Mouse (Mus musculus) stomach, postnatal 0 days (tissue): ENCODE data around the gene Rps28. TPM values are rescaled to one million over a fixed set of nuclear protein-coding genes. Genes with fewer than 3 reads are reported as not detected.

Experiments used
- ATAC-seq: fragments of 200-750 bp; cut with Nextera tagmentation; 2 replicates; pipeline ENCODE4 v1.8.0; 2017; ENCODE audit not compliant: low FRiP score, low TSS enrichment
- DNase-seq: peaks from one replicate; pipeline ENCODE4 v3.0.0-alpha.2; 2016; ENCODE audit warnings: low spot score
- H3K27ac ChIP-seq: fragments of 300-500 bp; sonication (generic); replicated peaks from 2 replicates; pipeline ENCODE4 v1.5.1; 2014; ENCODE audit warnings: mild to moderate bottlenecking, control low read depth
- H3K27me3 ChIP-seq: fragments of 300-500 bp; sonication (generic); 2 replicates; pipeline ENCODE4 v1.6.1; 2014; ENCODE audit warnings: low read length; ENCODE audit not compliant: control insufficient read depth, insufficient read depth
- H3K36me3 ChIP-seq: fragments of 300-500 bp; sonication (generic); 2 replicates; pipeline ENCODE4 v1.6.1; 2014; ENCODE audit warnings: low read length, mixed read lengths; ENCODE audit not compliant: control insufficient read depth, insufficient read depth
- H3K4me1 ChIP-seq: fragments of 300-500 bp; sonication (generic); replicated peaks from 2 replicates; pipeline ENCODE4 v1.6.1; 2014; ENCODE audit warnings: antibody characterized with exemption; ENCODE audit not compliant: control insufficient read depth, insufficient read depth
- H3K4me2 ChIP-seq: fragments of 300-500 bp; sonication (generic); replicated peaks from 2 replicates; pipeline ENCODE4 v1.6.1; 2014; ENCODE audit warnings: low read depth, mild to moderate bottlenecking, control low read depth, moderate library complexity
- H3K4me3 ChIP-seq: fragments of 300-500 bp; sonication (generic); 2 replicates; pipeline ENCODE4 v1.5.1; 2014; ENCODE audit warnings: low read depth, low read length, control low read depth
- H3K9ac ChIP-seq: fragments of 300-500 bp; sonication (generic); 2 replicates; pipeline ENCODE4 v1.6.1; 2014; ENCODE audit warnings: mild to moderate bottlenecking, low read length, control low read depth, mixed read lengths
- H3K9me3 ChIP-seq: fragments of 300-500 bp; sonication (generic); 2 replicates; pipeline ENCODE4 v1.6.1; 2016; ENCODE audit warnings: low read length; ENCODE audit not compliant: control insufficient read depth
- CTCF ChIP-seq: IDR thresholded peaks from 2 replicates; pipeline ENCODE4 v1.5.1; 2016; ENCODE audit warnings: antibody characterized with exemption, low read depth, mild to moderate bottlenecking, moderate library complexity
- EP300 ChIP-seq: optimal IDR thresholded peaks from 2 replicates; pipeline ENCODE3; 2016; ENCODE audit warnings: antibody characterized with exemption
- WGBS: fragments of 180-500 bp; shearing (Covaris S2); extraction: QIAGEN DNeasy Blood & Tissue Kit; methylation state at CpG from one replicate; pipeline ENCODE4 v1.1.7; 2014; 5-methylcytosine and 5-hydroxymethylcytosine counted together
- polyA plus RNA-seq: library from polyadenylated mRNA; unstranded; fragments of >200 nt; fragmentation: Nextera tagmentation; extraction: Ambion mirVana; gene quantifications from 2 replicates; pipeline ENCODE4 v1.2.1, GENCODE M21; 2015

The Rps28 gene
- polyA plus RNA-seq, 1 experiment from 2014 or later, result 1,055 TPM

DNA sequence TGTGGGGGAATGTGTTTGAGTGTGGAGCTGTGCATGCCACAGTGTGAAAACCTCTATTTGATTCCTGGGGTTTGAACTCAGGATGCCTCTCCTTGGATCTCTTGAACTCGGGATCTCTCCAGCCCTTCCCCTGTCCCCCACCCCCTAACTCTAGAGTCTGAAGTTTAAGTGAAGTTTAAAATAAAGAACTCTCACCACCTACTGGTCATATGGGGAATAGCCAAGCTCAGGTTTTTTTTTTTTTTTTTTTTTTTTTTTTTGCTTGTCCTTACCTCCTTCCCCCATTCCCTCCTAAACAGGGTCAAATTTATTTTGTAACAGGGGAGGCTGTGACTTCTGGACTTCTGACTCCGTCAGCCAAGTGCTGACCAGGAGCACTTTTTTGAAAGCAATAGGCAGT, 22.1 kb downstream of the Rps28 start:
- no peak overlapping the region for H3K9ac ChIP-seq
- no peaks in the 10 kb centered on the region for H3K4me1 ChIP-seq
- H3K4me2 ChIP-seq, result no peak overlapping the region
- H3K36me3 ChIP-seq, result no peaks in the 10 kb centered on the region
- 2% methylated on average over 2 of the region's 2 CpGs for WGBS
- H3K27me3 ChIP-seq, result no peaks in the 10 kb centered on the region
- no peak overlapping the region for H3K27ac ChIP-seq
- TF ChIP-seq CTCF (peak; percentile 75), EP300 (no peak)
- DNase-seq, result no peak
- no peak for ATAC-seq
- no peaks in the 10 kb centered on the region for H3K9me3 ChIP-seq
- no peak overlapping the region for H3K4me3 ChIP-seq

DNA sequence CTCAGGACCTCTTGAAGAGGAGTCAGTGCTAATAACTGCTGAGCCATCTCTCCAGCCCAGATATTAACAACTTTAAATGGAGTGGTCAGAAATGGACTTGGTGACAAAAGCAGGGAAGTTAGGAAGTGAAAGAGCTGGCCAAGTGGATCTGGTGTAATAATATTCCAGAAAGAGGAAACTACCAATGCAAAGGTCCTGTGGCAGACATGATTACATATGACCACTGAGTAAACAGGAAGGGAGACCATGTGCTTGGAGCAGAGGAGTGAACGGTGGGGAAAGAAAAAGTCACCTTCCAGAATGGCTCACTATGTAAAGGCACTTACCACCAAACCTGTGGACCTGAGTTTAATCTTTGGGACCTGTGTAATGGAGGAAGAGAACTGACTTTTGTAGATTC, 25.1 kb downstream of the Rps28 start:
- no peak overlapping the region for H3K27ac ChIP-seq
- H3K36me3 ChIP-seq, result no peaks in the 10 kb centered on the region
- H3K9ac ChIP-seq, result no peak overlapping the region
- no peaks in the 10 kb centered on the region for H3K4me1 ChIP-seq
- H3K4me3 ChIP-seq, result no peak overlapping the region
- ATAC-seq (no peak), DNase-seq (no peak)
- H3K4me2 ChIP-seq, result no peak overlapping the region
- no peaks in the 10 kb centered on the region for H3K27me3 ChIP-seq
- WGBS, result 42% methylated on average over 1 of the region's 1 CpGs
- TF ChIP-seq CTCF, result no peak
- TF ChIP-seq EP300, result no peak
- H3K9me3 ChIP-seq, result no peaks in the 10 kb centered on the region

DNA sequence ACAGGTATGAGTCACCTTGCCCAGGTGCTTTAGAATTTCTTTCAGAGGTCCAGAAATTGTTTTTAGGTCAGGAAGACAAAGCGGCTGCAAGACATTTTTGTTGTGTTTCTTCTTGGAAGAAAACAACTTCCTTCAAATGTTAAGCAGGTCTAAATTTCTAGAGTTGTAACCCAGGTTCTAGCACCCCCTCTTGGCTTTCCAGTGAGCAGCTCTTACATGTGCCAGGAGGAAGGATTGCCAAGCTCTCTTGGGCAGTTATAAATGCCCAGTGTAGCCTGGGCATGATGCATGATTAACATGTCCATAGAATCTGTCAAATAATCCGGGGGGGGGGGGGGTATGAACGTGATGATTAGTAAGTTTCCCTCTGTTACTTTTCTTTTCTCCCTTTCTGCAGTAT, 26.1 kb downstream of the Rps28 start:
- Histone ChIP-seq H3K27me3 (no peaks in the 10 kb centered on the region), H3K4me2 (no peak overlapping the region), H3K9ac (no peak overlapping the region), H3K9me3 (no peaks in the 10 kb centered on the region), H3K36me3 (no peaks in the 10 kb centered on the region), H3K4me3 (no peak overlapping the region), H3K4me1 (no peaks in the 10 kb centered on the region), H3K27ac (no peak overlapping the region)
- 52% methylated on average over 3 of the region's 3 CpGs for WGBS
- ATAC-seq (no peak), DNase-seq (no peak)
- TF ChIP-seq EP300, result no peak
- peak; percentile 72 for TF ChIP-seq CTCF

DNA sequence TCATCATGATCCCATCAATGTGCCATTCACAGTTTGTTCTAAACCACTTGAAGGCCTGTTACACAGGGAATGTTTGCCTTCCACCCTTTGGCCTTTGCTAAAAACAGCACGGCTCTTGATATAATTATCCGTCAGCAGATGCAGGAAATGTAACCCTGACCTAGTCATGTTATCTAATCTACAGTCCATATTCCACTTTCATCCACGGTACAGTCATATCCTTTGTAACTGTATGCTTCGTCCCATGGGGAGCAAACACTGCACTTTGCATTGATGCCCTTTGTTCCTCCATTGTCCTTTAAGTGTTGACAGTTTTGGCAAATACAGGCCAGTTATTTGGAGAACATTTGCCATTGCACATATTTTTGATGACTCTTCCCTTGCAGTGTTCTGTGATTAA, 35.6 kb downstream of the Rps28 start:
- H3K4me3 ChIP-seq, result no peak overlapping the region
- 38% methylated on average over 4 of the region's 4 CpGs for WGBS
- no peaks in the 10 kb centered on the region for H3K4me1 ChIP-seq
- peak; percentile 90 for ATAC-seq
- no peak overlapping the region for H3K4me2 ChIP-seq
- H3K9ac ChIP-seq, result no peak overlapping the region
- no peak overlapping the region for H3K27ac ChIP-seq
- no peaks in the 10 kb centered on the region for H3K9me3 ChIP-seq
- TF ChIP-seq EP300, result no peak
- TF ChIP-seq CTCF, result no peak
- no peak for DNase-seq
- no peaks in the 10 kb centered on the region for H3K36me3 ChIP-seq
- no peaks in the 10 kb centered on the region for H3K27me3 ChIP-seq

GRCm38 (mm10) chr17:33786375-33786774, 38.0 kb downstream of the Rps28 start:
- H3K4me1 ChIP-seq, result peaks cover 11% of the 10 kb centered on the region; the same call in 1 of the 2 replicates
- no peaks in the 10 kb centered on the region for H3K9me3 ChIP-seq
- 87% methylated on average over 18 of the region's 18 CpGs for WGBS
- no peaks in the 10 kb centered on the region for H3K36me3 ChIP-seq
- no peak overlapping the region for H3K27ac ChIP-seq
- H3K4me2 ChIP-seq, result no peak overlapping the region
- H3K27me3 ChIP-seq, result no peaks in the 10 kb centered on the region
- DNase-seq, result no peak
- TF ChIP-seq EP300 (no peak), CTCF (no peak)
- H3K9ac ChIP-seq, result no peak overlapping the region
- H3K4me3 ChIP-seq, result no peak overlapping the region
- no peak for ATAC-seq

GRCm38 (mm10) chr17:33784939-33785338, 39.4 kb downstream of the Rps28 start:
- no peak for DNase-seq
- H3K4me3 ChIP-seq, result no peak overlapping the region
- no peak for ATAC-seq
- 72% methylated on average over 2 of the region's 2 CpGs for WGBS
- H3K27me3 ChIP-seq, result no peaks in the 10 kb centered on the region
- no peaks in the 10 kb centered on the region for H3K36me3 ChIP-seq
- no peak overlapping the region for H3K27ac ChIP-seq
- H3K4me2 ChIP-seq, result no peak overlapping the region
- H3K9me3 ChIP-seq, result no peaks in the 10 kb centered on the region
- peaks cover 21% of the 10 kb centered on the region for H3K4me1 ChIP-seq
- H3K9ac ChIP-seq, result no peak overlapping the region
- TF ChIP-seq EP300 (no peak), CTCF (no peak)
